26 mouse cellular contexts compared by ENCODE assay signal in the genomic region with DNA sequence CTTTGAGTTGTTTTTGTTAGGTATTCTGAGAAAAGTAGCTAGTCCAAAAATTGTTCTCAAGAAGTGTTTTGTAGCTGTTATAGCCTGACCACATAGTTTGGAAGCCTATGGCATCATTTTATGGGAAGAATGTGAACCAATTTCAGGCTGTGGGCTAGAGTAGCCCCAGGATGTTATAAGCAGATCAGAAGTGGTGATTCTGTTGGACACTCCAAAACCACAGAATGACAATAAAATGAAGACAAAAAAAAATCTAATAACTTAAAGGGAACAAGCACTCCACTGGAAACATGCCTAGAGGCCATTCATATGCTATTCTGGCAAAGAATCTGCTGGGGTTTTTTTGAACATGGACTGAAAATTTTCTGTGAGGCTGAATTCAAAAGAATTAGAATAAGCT.
DNase-seq lines count a peak whose midpoint lies in the region; ATAC-seq and TF ChIP-seq lines count a peak whose summit lies in the region.
"Had no signal": no experiment of that assay in that cellular context is flagged by ENCODE, and none has a peak within 500 bp of the region (broad histone marks: within the 10 kb centered on the region; RNA-seq: fewer than 3 reads in every experiment).

No protein-coding gene starts in this region.

- peak; percentile 70 for DNase-seq in embryonic facial prominence, embryonic 14.5 days (ENCODE audit: low spot score)
- DNase-seq in embryonic facial prominence, embryonic 10.5 days (ENCODE audit: low spot score) = no peak
- DNase-seq in hindbrain, postnatal 0 days (ENCODE audit: low spot score) = peak; percentile 5
- DNase-seq in hindbrain, embryonic 10.5 days (ENCODE audit: low spot score) = no peak
- DNase-seq in brain, adult 2 months (ENCODE audit: low read depth, low spot score) = peak; percentile 27
- peak; percentile 4 for DNase-seq in telencephalon, adult 2 months (ENCODE audit: low read depth, low spot score)
- DNase-seq in layer of hippocampus, postnatal 25 days (ENCODE audit: extremely low spot score in 1 of 2, low spot score in 1 of 2) = no peak
- DNase-seq: adrenal gland, postnatal 36 days; cerebellum, adult 11-12 months; cerebellum, postnatal 10 days; gastrocnemius, postnatal 14 days; heart, adult 2 months; kidney, adult 8-10 months; kidney, postnatal 10 days; liver, postnatal 0 days; lung, postnatal 10 days; right cerebral cortex, postnatal 25 days; spleen, adult 18-20 months; thymus, postnatal 14 days had no signal

- TF ChIP-seq CTCF in hindbrain, postnatal 0 days (IDR thresholded peaks at IDR 0.05; ENCODE audit: low read depth) = no peak

- no peak overlapping the region for H3K4me2 ChIP-seq in embryonic facial prominence, embryonic 14.5 days (ENCODE audit: low read depth, low read length)
- no peak overlapping the region for H3K4me2 ChIP-seq in hindbrain, postnatal 0 days (ENCODE audit: low read depth, low read length)
- H3K4me2 ChIP-seq: embryonic facial prominence, embryonic 12.5 days; heart, embryonic 13.5 days; hindbrain, embryonic 13.5 days; liver, embryonic 11.5 days; midbrain, embryonic 11.5 days; neural tube, embryonic 12.5 days had no signal

- H3K27ac ChIP-seq in embryonic facial prominence, embryonic 14.5 days (replicated peaks; ENCODE audit: low read depth, low read length) = no peak overlapping the region
- no peak overlapping the region for H3K27ac ChIP-seq in embryonic facial prominence, embryonic 10.5 days (replicated peaks)
- no peak overlapping the region for H3K27ac ChIP-seq in hindbrain, postnatal 0 days
- H3K27ac ChIP-seq in hindbrain, embryonic 10.5 days = no peak overlapping the region
- H3K27ac ChIP-seq: embryonic facial prominence, embryonic 12.5 days; heart, adult 2 months; heart, embryonic 13.5 days; hindbrain, embryonic 13.5 days; neural tube, embryonic 12.5 days had no signal

- no peaks in the 10 kb centered on the region for H3K36me3 ChIP-seq in embryonic facial prominence, embryonic 14.5 days (ENCODE audit: control insufficient read depth, insufficient read depth, low read length)
- no peaks in the 10 kb centered on the region for H3K36me3 ChIP-seq in embryonic facial prominence, embryonic 10.5 days (replicated peaks)
- no peaks in the 10 kb centered on the region for H3K36me3 ChIP-seq in hindbrain, postnatal 0 days (ENCODE audit: insufficient read depth, low read length)
- no peaks in the 10 kb centered on the region for H3K36me3 ChIP-seq in hindbrain, embryonic 10.5 days
- H3K36me3 ChIP-seq: embryonic facial prominence, embryonic 12.5 days; heart, embryonic 13.5 days; hindbrain, embryonic 13.5 days; neural tube, embryonic 12.5 days had no signal

- H3K27me3 ChIP-seq in embryonic facial prominence, embryonic 14.5 days (replicated peaks; ENCODE audit: control insufficient read depth, insufficient read depth, low read length) = no peaks in the 10 kb centered on the region
- H3K27me3 ChIP-seq in embryonic facial prominence, embryonic 10.5 days (replicated peaks; ENCODE audit: low read depth, poor library complexity, severe bottlenecking) = no peaks in the 10 kb centered on the region
- H3K27me3 ChIP-seq in hindbrain, postnatal 0 days (ENCODE audit: insufficient read depth, low read length) = no peaks in the 10 kb centered on the region
- H3K27me3 ChIP-seq in hindbrain, embryonic 10.5 days (ENCODE audit: insufficient read depth, poor library complexity, severe bottlenecking) = no peaks in the 10 kb centered on the region
- H3K27me3 ChIP-seq: embryonic facial prominence, embryonic 12.5 days; heart, embryonic 13.5 days; hindbrain, embryonic 13.5 days; neural tube, embryonic 12.5 days had no signal

- no peak overlapping the region for H3K4me3 ChIP-seq in embryonic facial prominence, embryonic 14.5 days (ENCODE audit: low read depth, low read length)
- H3K4me3 ChIP-seq in embryonic facial prominence, embryonic 10.5 days = no peak overlapping the region
- no peak overlapping the region for H3K4me3 ChIP-seq in hindbrain, postnatal 0 days (ENCODE audit: low read length)
- no peak overlapping the region for H3K4me3 ChIP-seq in hindbrain, embryonic 10.5 days
- H3K4me3 ChIP-seq: embryonic facial prominence, embryonic 12.5 days; heart, adult 2 months; heart, embryonic 13.5 days; hindbrain, embryonic 13.5 days; neural tube, embryonic 12.5 days had no signal

- H3K9ac ChIP-seq in embryonic facial prominence, embryonic 14.5 days (ENCODE audit: low read depth, low read length) = no peak overlapping the region
- H3K9ac ChIP-seq in hindbrain, postnatal 0 days (replicated peaks; ENCODE audit: low read length) = no peak overlapping the region
- H3K9ac ChIP-seq: embryonic facial prominence, embryonic 12.5 days; heart, embryonic 13.5 days; hindbrain, embryonic 13.5 days; liver, postnatal 0 days; neural tube, embryonic 12.5 days had no signal

- H3K9me3 ChIP-seq in embryonic facial prominence, embryonic 14.5 days (ENCODE audit: control insufficient read depth, low read length) = no peaks in the 10 kb centered on the region
- no peaks in the 10 kb centered on the region for H3K9me3 ChIP-seq in embryonic facial prominence, embryonic 10.5 days
- no peaks in the 10 kb centered on the region for H3K9me3 ChIP-seq in hindbrain, postnatal 0 days (ENCODE audit: low read length)
- H3K9me3 ChIP-seq in hindbrain, embryonic 10.5 days = no peaks in the 10 kb centered on the region
- H3K9me3 ChIP-seq: embryonic facial prominence, embryonic 12.5 days; heart, embryonic 13.5 days; hindbrain, embryonic 13.5 days; neural tube, embryonic 12.5 days had no signal

- no peaks in the 10 kb centered on the region for H3K4me1 ChIP-seq in embryonic facial prominence, embryonic 14.5 days (ENCODE audit: control insufficient read depth, insufficient read depth, low read length)
- H3K4me1 ChIP-seq in embryonic facial prominence, embryonic 10.5 days = no peaks in the 10 kb centered on the region
- H3K4me1 ChIP-seq in hindbrain, postnatal 0 days (ENCODE audit: insufficient read depth, low read length) = no peaks in the 10 kb centered on the region
- H3K4me1 ChIP-seq in hindbrain, embryonic 10.5 days (replicated peaks) = no peaks in the 10 kb centered on the region
- H3K4me1 ChIP-seq: embryonic facial prominence, embryonic 12.5 days; heart, embryonic 13.5 days; hindbrain, embryonic 13.5 days; neural tube, embryonic 12.5 days had no signal

- ATAC-seq in embryonic facial prominence, embryonic 14.5 days (ENCODE audit: low read depth) = no peak
- no peak for ATAC-seq in hindbrain, postnatal 0 days
- ATAC-seq: CD4-positive, CD25-positive, alpha-beta regulatory T cell, adult 4 months; liver, postnatal 0 days had no signal

Comparison
In these comparisons a context has a peak if more than half of its experiments do, and no peak if none do; other contexts are left out.
1. DNase-seq: peak in embryonic facial prominence, embryonic 14.5 days (single experiment), hindbrain, postnatal 0 days (single experiment), brain, adult 2 months (single experiment) and telencephalon, adult 2 months (single experiment); none in embryonic facial prominence, embryonic 10.5 days (single experiment), hindbrain, embryonic 10.5 days (single experiment) and layer of hippocampus, postnatal 25 days (0 of 2).